Mouse (Mus musculus): Measurements from ENCODE around the gene Ralgapa2. TPM values are rescaled to one million over a fixed set of nuclear protein-coding genes. Genes with fewer than 3 reads are reported as not detected.

Gene Ralgapa2
- total and polyA plus RNA-seq, 3 experiments: 5.6 to 10.3 (median 8.9) TPM

DNA sequence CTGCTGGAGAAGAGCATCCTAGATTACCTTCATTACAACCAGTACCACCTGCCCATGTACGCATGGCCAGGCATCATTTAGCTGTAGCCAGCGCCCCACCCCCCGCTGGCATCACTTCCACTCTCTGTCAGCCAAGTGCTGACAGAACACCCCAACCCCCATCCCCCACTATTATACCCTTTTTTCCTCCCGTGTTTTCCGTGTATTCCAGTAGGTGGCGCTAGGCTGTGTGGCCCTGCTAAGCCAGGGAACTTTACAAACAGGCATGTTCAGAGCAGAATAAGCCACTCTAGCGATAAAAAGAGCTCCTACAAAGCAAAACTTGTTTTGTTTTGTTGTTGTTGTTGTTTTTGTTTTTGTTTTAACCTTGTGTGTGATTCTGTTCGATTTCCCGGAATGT is 297.4 kb downstream of the Ralgapa2 start (continued):
- TF ChIP-seq E2F4 (IDR thresholded peaks at IDR 0.05; ENCODE audit: insufficient replicate concordance, low read depth, low read length) (no peak), EP300 (IDR thresholded peaks at IDR 0.05; ENCODE audit: low read length) (no peak; the same call in 1 of the 2 replicates), IRF4 (IDR thresholded peaks at IDR 0.05; ENCODE audit: low read depth, low read length) (peak; percentile 77; the same call in 1 of the 2 replicates), MAFK (IDR thresholded peaks at IDR 0.05; ENCODE audit: insufficient replicate concordance, low read length) (no peak), GABPA (IDR thresholded peaks at IDR 0.05; ENCODE audit: insufficient replicate concordance, low read depth, low read length) (no peak)

DNA sequence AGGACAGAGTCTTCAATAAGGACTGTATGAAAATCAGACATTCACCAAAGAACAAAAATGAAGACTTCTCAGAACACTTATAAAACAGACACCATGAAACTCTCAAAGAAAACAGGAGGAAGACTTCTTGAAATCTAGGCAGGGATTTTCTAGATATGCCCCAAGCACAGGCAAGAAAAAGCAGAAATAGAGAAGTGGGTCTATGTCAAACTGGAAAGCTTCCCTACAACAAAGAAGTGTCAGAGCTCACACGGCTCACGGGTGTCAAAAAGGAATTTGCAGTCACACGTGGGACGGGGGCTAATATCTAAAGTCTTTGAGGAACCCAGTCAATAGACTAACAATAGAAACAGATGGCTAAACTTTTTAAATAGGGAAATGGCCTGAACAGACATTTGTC is 301.2 kb downstream of the Ralgapa2 start:
- no peaks in the 10 kb centered on the region for H3K79me2 ChIP-seq (replicated peaks; ENCODE audit: control insufficient read depth, extremely low read depth, insufficient read depth, poor library complexity, severe bottlenecking)
- peaks cover 3 to 33% of the 10 kb centered on the region in 2 experiments; a peak in 3 of 4 replicates for H3K4me1 ChIP-seq (ENCODE audit: control insufficient read depth in 1 of 2, insufficient read depth in 2 of 2)
- H3K9ac ChIP-seq (ENCODE audit: insufficient read depth, low read depth): no peak overlapping the region
- H3K4me2 ChIP-seq (ENCODE audit: insufficient read depth, low read depth, poor library complexity, severe bottlenecking): no peak overlapping the region
- no peak overlapping the region for H3K27ac ChIP-seq (ENCODE audit: insufficient read depth, low read depth)
- in situ Hi-C loops (cut with MboI; ENCODE audit: low pct_ligation_motif_present, low pct_unique_long_range_greater_than_20kb, low sequenced_read_pairs) (no loop called here), dilution Hi-C loops (cut with MboI; ENCODE audit: extremely low pct_ligation_motif_present, extremely low pct_unique_long_range_greater_than_20kb, low sequenced_read_pairs) (no loop called here)
- no peaks in the 10 kb centered on the region for H3K9me3 ChIP-seq (replicated peaks; ENCODE audit: low read length)
- H3K27me3 ChIP-seq (replicated peaks): no peaks in the 10 kb centered on the region
- TF ChIP-seq NELFE (IDR thresholded peaks at IDR 0.05; ENCODE audit: low read depth, low read length) (no peak), NRF1 (IDR thresholded peaks at IDR 0.05; ENCODE audit: low read depth, low read length) (no peak), MXI1 (IDR thresholded peaks at IDR 0.05; ENCODE audit: low read depth, low read length) (no peak), CTCF (conservative IDR thresholded peaks at IDR 0.05 in 1 of 2, IDR thresholded peaks at IDR 0.05 in 1 of 2; ENCODE audit: low read depth in 2 of 2, low read length in 2 of 2) (no peak), CHD1 (IDR thresholded peaks at IDR 0.05; ENCODE audit: low read depth, low read length) (no peak), ETS1 (conservative IDR thresholded peaks at IDR 0.05; ENCODE audit: low read depth, low read length) (no peak), GABPA (IDR thresholded peaks at IDR 0.05; ENCODE audit: insufficient replicate concordance, low read depth, low read length) (no peak), HCFC1 (IDR thresholded peaks at IDR 0.05; ENCODE audit: low read depth, low read length) (no peak), UBTF (IDR thresholded peaks at IDR 0.05; ENCODE audit: low read depth, low read length) (no peak), POLR2AphosphoS2 (IDR thresholded peaks at IDR 0.05; ENCODE audit: low read depth, low read length) (no peak), USF1 (IDR thresholded peaks at IDR 0.05; ENCODE audit: low read depth, low read length) (no peak), IRF4 (IDR thresholded peaks at IDR 0.05; ENCODE audit: low read depth, low read length) (no peak), USF2 (conservative IDR thresholded peaks at IDR 0.05; ENCODE audit: low read depth, low read length) (no peak)
- DNase-seq (ENCODE audit: extremely low read depth): no peak
- no peak overlapping the region for H3K4me3 ChIP-seq (replicated peaks in 1 of 3; ENCODE audit: low read depth in 2 of 3, low read length in 2 of 3, poor library complexity in 1 of 3)
- no peaks in the 10 kb centered on the region for H3K36me3 ChIP-seq (replicated peaks in 1 of 2; ENCODE audit: control insufficient read depth in 1 of 2, insufficient read depth in 1 of 2, low read length in 1 of 2)

DNA sequence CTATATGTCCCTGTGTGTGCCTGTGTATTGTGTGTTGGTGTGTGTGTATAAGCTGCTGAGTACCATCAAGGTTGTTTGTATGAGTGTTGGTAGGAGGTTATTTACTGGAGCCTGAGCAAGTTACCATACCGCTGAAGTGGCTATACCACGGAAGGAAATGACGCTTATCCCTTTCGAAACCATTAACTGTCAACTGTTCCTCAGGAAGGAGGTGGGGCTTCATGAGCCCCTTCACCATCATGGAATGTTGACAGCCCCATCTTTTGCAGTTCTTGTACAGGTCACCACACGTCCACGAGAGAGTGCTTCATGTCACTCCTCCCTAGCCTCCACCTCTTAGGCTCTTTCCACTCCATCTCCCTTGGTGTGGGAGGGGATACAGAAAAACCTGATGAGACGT is 314.2 kb downstream of the Ralgapa2 start:
- H3K4me2 ChIP-seq (ENCODE audit: insufficient read depth, low read depth, poor library complexity, severe bottlenecking): 0 out of 2 replicates have a peak overlapping the region, but pooled peaks have one; percentile 17
- no peak overlapping the region for H3K9ac ChIP-seq (ENCODE audit: insufficient read depth, low read depth)
- no peak overlapping the region for H3K4me3 ChIP-seq (replicated peaks in 1 of 3; ENCODE audit: low read depth in 2 of 3, low read length in 2 of 3, poor library complexity in 1 of 3)
- H3K36me3 ChIP-seq (replicated peaks in 1 of 2; ENCODE audit: control insufficient read depth in 1 of 2, insufficient read depth in 1 of 2, low read length in 1 of 2): no peaks in the 10 kb centered on the region
- no peak overlapping the region for H3K27ac ChIP-seq (ENCODE audit: insufficient read depth, low read depth)
- H3K4me1 ChIP-seq (ENCODE audit: control insufficient read depth in 1 of 2, insufficient read depth in 2 of 2): peaks cover 0 to 8% of the 10 kb centered on the region in 2 experiments; a peak in 2 of 4 replicates
- no peak for TF ChIP-seq MXI1 (IDR thresholded peaks at IDR 0.05; ENCODE audit: low read depth, low read length)
- TF ChIP-seq TCF12 (IDR thresholded peaks at IDR 0.05; ENCODE audit: low read depth, low read length): no peak
- no peak for TF ChIP-seq BHLHE40 (IDR thresholded peaks at IDR 0.05; ENCODE audit: low read depth, low read length)
- no peak for TF ChIP-seq ZKSCAN1 (IDR thresholded peaks at IDR 0.05; ENCODE audit: borderline replicate concordance, low read depth, low read length)
- no peak for TF ChIP-seq PAX5 (IDR thresholded peaks at IDR 0.05; ENCODE audit: low read length)
- no peak for TF ChIP-seq CHD1 (IDR thresholded peaks at IDR 0.05; ENCODE audit: low read depth, low read length)
- no peak for TF ChIP-seq NRF1 (IDR thresholded peaks at IDR 0.05; ENCODE audit: low read depth, low read length)
- in situ Hi-C loops (cut with MboI; ENCODE audit: low pct_ligation_motif_present, low pct_unique_long_range_greater_than_20kb, low sequenced_read_pairs): no loop called here
- H3K9me3 ChIP-seq (replicated peaks; ENCODE audit: low read length): no peaks in the 10 kb centered on the region
- DNase-seq (ENCODE audit: extremely low read depth): no peak
- H3K27me3 ChIP-seq (replicated peaks): no peaks in the 10 kb centered on the region
- H3K79me2 ChIP-seq (replicated peaks; ENCODE audit: control insufficient read depth, extremely low read depth, insufficient read depth, poor library complexity, severe bottlenecking): no peaks in the 10 kb centered on the region
- dilution Hi-C loops (cut with MboI; ENCODE audit: extremely low pct_ligation_motif_present, extremely low pct_unique_long_range_greater_than_20kb, low sequenced_read_pairs): no loop called here
